Mouse (Mus musculus) limb, embryonic 13.5 days (tissue): ENCODE results near the gene Cd68. TPM values are rescaled to one million over a fixed set of nuclear protein-coding genes. Genes with fewer than 3 reads are reported as not detected.
A peak's percentile ranks its signal among the peaks of the same experiment; 100 is the strongest.

Source experiments
- ATAC-seq: fragments of 200-750 bp; cut with Nextera tagmentation; 2 replicates; pipeline ENCODE4 v1.8.0; 2017; ENCODE audit warnings: low read depth, moderate number of reproducible peaks, moderate TSS enrichment; ENCODE audit not compliant: low FRiP score
- H3K27ac ChIP-seq: fragments of 300-500 bp; sonication (generic); 2 replicates; pipeline ENCODE4 v1.5.1; 2015; ENCODE audit warnings: inconsistent platforms, mild to moderate bottlenecking, moderate library complexity
- H3K27me3 ChIP-seq: fragments of 300-500 bp; sonication (generic); 2 replicates; pipeline ENCODE4 v1.6.1; 2015; ENCODE audit warnings: mild to moderate bottlenecking, inconsistent platforms
- H3K36me3 ChIP-seq: fragments of 300-500 bp; sonication (generic); 2 replicates; pipeline ENCODE4 v1.6.1; 2015; ENCODE audit warnings: inconsistent platforms, mild to moderate bottlenecking, moderate library complexity
- H3K4me1 ChIP-seq: fragments of 300-500 bp; sonication (generic); 2 replicates; pipeline ENCODE4 v1.6.1; 2015; ENCODE audit warnings: inconsistent platforms
- H3K4me2 ChIP-seq: fragments of 300-500 bp; sonication (generic); replicated peaks from 2 replicates; pipeline ENCODE4 v1.6.1; 2015; ENCODE audit warnings: inconsistent platforms, mild to moderate bottlenecking, moderate library complexity
- H3K4me3 ChIP-seq: fragments of 300-500 bp; sonication (generic); 2 replicates; pipeline ENCODE4 v1.5.1; 2015; ENCODE audit warnings: moderate library complexity, mild to moderate bottlenecking, inconsistent platforms
- H3K9ac ChIP-seq: fragments of 300-500 bp; sonication (generic); 2 replicates; pipeline ENCODE4 v1.6.1; 2015; ENCODE audit warnings: mild to moderate bottlenecking, inconsistent platforms
- H3K9me3 ChIP-seq: fragments of 300-500 bp; sonication (generic); 2 replicates; pipeline ENCODE4 v1.6.1; 2016; ENCODE audit warnings: inconsistent platforms
- WGBS: fragments of 180-500 bp; shearing (Covaris S2); methylation state at CpG from one replicate; pipeline ENCODE4 v1.1.7; 2015; 5-methylcytosine and 5-hydroxymethylcytosine counted together
- polyA plus RNA-seq: library from polyadenylated mRNA; unstranded; fragments of >200 nt; fragmentation: Nextera tagmentation; extraction: Ambion mirVana; gene quantifications from 2 replicates; pipeline ENCODE4 v1.2.1, GENCODE M21; 2015

Cd68 gene
- polyA plus RNA-seq: 12.0 and 14.8 TPM in 2 replicates

DNA sequence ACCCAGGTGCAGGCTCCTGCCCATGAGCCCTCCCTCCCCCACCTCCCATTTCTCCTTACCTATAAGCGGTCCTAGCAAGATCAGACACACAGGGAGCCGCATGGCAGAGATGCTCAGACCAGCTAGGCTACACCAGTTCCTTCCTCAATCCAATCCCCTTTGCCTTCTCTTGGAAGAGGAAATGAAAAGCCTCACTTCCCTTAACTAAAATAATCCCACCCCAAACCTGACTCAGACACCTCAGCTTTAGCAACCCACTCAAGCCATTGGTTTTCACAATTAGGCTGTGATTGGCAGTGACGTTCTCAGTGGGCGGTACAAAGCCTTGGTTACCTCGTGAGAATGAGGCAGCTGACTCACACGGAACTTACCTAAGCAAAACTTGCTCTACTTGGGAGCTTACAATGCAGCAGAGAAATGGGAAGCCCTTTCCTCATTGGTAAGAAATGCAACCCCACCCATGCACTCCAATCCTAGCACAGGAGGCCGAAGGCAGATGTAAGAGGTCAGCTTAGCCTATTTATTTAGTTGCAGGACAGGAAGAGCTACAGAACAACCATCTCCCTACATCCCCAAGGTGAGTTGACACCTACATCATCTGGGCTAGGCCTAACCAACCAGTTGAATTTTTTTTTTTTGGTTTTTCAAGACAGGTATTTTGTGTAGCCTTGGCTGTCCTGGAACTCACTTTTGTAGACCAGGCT, at the start of gene Cd68:
Gene Cd68 (minus strand): TSS at position 193 of the 704 bp plus-strand sequence.
- H3K9me3 ChIP-seq: no peaks in the 10 kb centered on the region
- H3K4me1 ChIP-seq: peaks cover 32% of the 10 kb centered on the region
- 24% methylated on average over 7 of the region's 7 CpGs for WGBS
- H3K4me3 ChIP-seq: no peak within 1 kb of the TSS
- H3K27ac ChIP-seq: no peak within 1 kb of the TSS
- H3K9ac ChIP-seq: no peak within 1 kb of the TSS
- no peaks in the 10 kb centered on the region for H3K27me3 ChIP-seq
- peaks cover 71% of the 10 kb centered on the region for H3K36me3 ChIP-seq
- no peak for ATAC-seq
- H3K4me2 ChIP-seq: 0 out of 2 replicates have a peak within 1 kb of the TSS, but pooled peaks have one; percentile 25

- Histone ChIP-seq H3K27ac (peak overlapping the region; percentile 39), H3K9ac (no peak overlapping the region), H3K9me3 (no peaks in the 10 kb centered on the region), H3K27me3 (no peaks in the 10 kb centered on the region), H3K4me3 (no peak overlapping the region), H3K4me1 (peaks cover 17% of the 10 kb centered on the region), H3K4me2 (peak overlapping the region; percentile 4; the same call in 1 of the 2 replicates), H3K36me3 (no peaks in the 10 kb centered on the region)
- WGBS: 56% methylated on average over 9 of the region's 9 CpGs
- no peak for ATAC-seq
These were observed 49.5 kb upstream of the Cd68 start for GRCm38 (mm10) chr11:69715482-69715881.

GRCm38 (mm10) chr11:69714636-69715329, 48.8 kb upstream of the Cd68 start:
- Histone ChIP-seq H3K36me3 (no peaks in the 10 kb centered on the region), H3K4me2 (peak overlapping the region; percentile 25; the same call in 1 of the 2 replicates), H3K4me3 (no peak overlapping the region), H3K4me1 (peaks cover 19% of the 10 kb centered on the region), H3K9me3 (no peaks in the 10 kb centered on the region), H3K27me3 (no peaks in the 10 kb centered on the region), H3K9ac (no peak overlapping the region), H3K27ac (no peak overlapping the region; the same call in 1 of the 2 replicates)
- ATAC-seq: no peak
- WGBS: 45% methylated on average over 18 of the region's 18 CpGs

GRCm38 (mm10) chr11:69712954-69713672, 47.2 kb upstream of the Cd68 start:
- H3K9me3 ChIP-seq: no peaks in the 10 kb centered on the region
- WGBS: 76% methylated on average over 20 of the region's 20 CpGs
- no peak overlapping the region for H3K4me3 ChIP-seq
- no peak overlapping the region for H3K9ac ChIP-seq
- H3K36me3 ChIP-seq: no peaks in the 10 kb centered on the region
- H3K27me3 ChIP-seq: no peaks in the 10 kb centered on the region
- no peak overlapping the region for H3K4me2 ChIP-seq
- no peak overlapping the region for H3K27ac ChIP-seq
- peaks cover 25% of the 10 kb centered on the region for H3K4me1 ChIP-seq
- no peak for ATAC-seq

DNA sequence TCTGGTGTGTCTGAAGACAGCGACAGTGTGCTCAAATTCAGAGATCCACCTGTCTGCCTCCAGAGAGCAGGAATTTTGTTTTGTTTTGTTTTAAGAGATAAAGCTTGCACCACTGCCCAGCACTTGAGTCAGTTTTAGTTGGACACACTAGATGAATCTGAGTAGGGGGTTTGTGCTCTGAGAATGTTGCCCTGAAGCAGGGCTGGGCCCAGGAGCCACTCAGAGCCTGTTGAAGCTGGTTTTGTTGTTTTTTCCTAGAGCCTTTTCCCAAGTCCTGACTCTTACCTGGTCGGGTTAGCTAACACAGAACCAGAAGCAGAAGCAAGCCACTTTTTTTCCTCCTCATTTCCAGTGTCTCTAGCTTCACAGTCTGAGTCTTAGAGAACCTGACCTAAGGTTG, 45.1 kb upstream of the Cd68 start:
- 78% methylated on average over 2 of the region's 2 CpGs for WGBS
- Histone ChIP-seq H3K4me3 (no peak overlapping the region), H3K9me3 (no peaks in the 10 kb centered on the region), H3K4me1 (peaks cover 22% of the 10 kb centered on the region), H3K27me3 (no peaks in the 10 kb centered on the region), H3K9ac (no peak overlapping the region), H3K36me3 (no peaks in the 10 kb centered on the region), H3K4me2 (no peak overlapping the region), H3K27ac (no peak overlapping the region)
- ATAC-seq: no peak

DNA sequence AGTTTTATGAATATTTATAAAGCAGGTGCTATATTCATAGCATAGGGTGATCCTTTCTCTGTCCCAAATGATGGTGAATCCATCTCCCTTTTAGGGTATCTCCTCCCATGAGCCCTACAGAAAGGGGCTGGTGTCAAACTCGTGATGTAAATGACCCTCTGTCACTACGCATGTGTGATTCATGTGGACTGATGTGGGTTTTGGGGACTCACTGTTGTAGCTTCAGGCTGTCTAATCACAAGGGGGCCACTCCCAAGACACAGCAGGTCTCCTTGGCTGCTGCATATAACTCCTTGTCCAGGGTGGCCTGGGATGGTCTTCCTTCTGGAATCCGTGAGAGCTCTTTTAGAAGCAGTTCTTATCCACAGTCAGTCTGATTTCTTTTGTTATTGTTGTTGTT, 44.5 kb upstream of the Cd68 start:
- Histone ChIP-seq H3K27me3 (no peaks in the 10 kb centered on the region), H3K9ac (no peak overlapping the region), H3K4me1 (peaks cover 18% of the 10 kb centered on the region), H3K36me3 (no peaks in the 10 kb centered on the region), H3K27ac (no peak overlapping the region), H3K4me2 (no peak overlapping the region), H3K4me3 (no peak overlapping the region), H3K9me3 (no peaks in the 10 kb centered on the region)
- WGBS: 83% methylated on average over 3 of the region's 3 CpGs
- no peak for ATAC-seq

GRCm38 (mm10) chr11:69709554-69710446, 43.8 kb upstream of the Cd68 start:
- no peak for ATAC-seq
- Histone ChIP-seq H3K27ac (peak overlapping the region; percentile 29; the same call in 1 of the 2 replicates), H3K9me3 (no peaks in the 10 kb centered on the region), H3K4me3 (no peak overlapping the region), H3K9ac (peak overlapping the region; percentile 14; the same call in 1 of the 2 replicates), H3K36me3 (no peaks in the 10 kb centered on the region), H3K27me3 (no peaks in the 10 kb centered on the region), H3K4me1 (peaks cover 15% of the 10 kb centered on the region), H3K4me2 (no peak overlapping the region)
- WGBS: 51% methylated on average over 11 of the region's 11 CpGs

GRCm38 (mm10) chr11:69708614-69709265, 42.8 kb upstream of the Cd68 start:
- Histone ChIP-seq H3K27ac (no peak overlapping the region), H3K36me3 (no peaks in the 10 kb centered on the region), H3K4me3 (no peak overlapping the region), H3K27me3 (no peaks in the 10 kb centered on the region), H3K9me3 (no peaks in the 10 kb centered on the region), H3K4me2 (no peak overlapping the region), H3K4me1 (peaks cover 12% of the 10 kb centered on the region), H3K9ac (no peak overlapping the region)
- no peak for ATAC-seq
- WGBS: 55% methylated on average over 3 of the region's 3 CpGs

DNA sequence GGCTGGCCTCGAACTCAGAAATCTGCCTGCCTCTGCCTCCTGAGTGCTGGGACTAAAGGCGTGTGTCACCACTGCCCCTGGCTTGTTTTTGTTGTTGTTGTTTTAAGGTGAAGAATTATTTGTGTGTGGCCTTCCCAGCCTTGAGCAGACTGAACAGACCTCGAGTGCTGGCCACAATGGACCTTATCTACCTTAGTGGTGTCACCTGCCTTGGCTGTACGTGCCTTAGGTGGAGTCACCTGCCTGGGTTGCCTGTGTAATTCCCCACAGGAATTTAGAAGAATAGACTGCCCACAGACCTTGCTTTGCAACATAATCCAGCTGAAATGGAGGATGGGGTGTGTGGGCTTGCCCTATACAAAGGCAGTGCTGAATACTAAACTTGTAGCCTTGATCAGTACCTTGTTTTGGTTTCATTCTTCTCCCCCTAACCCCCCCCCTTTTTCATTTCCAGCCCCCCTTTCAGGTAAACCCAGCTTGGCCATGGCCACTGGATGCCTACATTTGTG, 42.0 kb upstream of the Cd68 start:
- Histone ChIP-seq H3K9ac (no peak overlapping the region), H3K4me1 (peaks cover 12% of the 10 kb centered on the region), H3K4me2 (no peak overlapping the region), H3K4me3 (no peak overlapping the region), H3K27ac (no peak overlapping the region), H3K9me3 (no peaks in the 10 kb centered on the region), H3K27me3 (no peaks in the 10 kb centered on the region), H3K36me3 (no peaks in the 10 kb centered on the region)
- 82% methylated on average over 4 of the region's 4 CpGs for WGBS
- ATAC-seq: no peak

- Histone ChIP-seq H3K4me1 (peaks cover 12% of the 10 kb centered on the region), H3K27ac (no peak overlapping the region), H3K9me3 (no peaks in the 10 kb centered on the region), H3K4me3 (no peak overlapping the region), H3K9ac (no peak overlapping the region), H3K36me3 (no peaks in the 10 kb centered on the region), H3K4me2 (no peak overlapping the region), H3K27me3 (no peaks in the 10 kb centered on the region)
- no peak for ATAC-seq
- 89% methylated on average over 4 of the region's 4 CpGs for WGBS
These were observed 41.5 kb upstream of the Cd68 start for GRCm38 (mm10) chr11:69707480-69707847.
